Mouse (Mus musculus) cortical plate, adult 2 months (tissue): ENCODE data around the gene Ogt.

Experiments used
- CTCF ChIP-seq: fragments of 200-500 bp; IDR thresholded peaks from 2 replicates; pipeline ENCODE4 v1.5.1; 2011; ENCODE audit warnings: mild to moderate bottlenecking, control low read depth, low read length; ENCODE audit not compliant: insufficient read depth; ENCODE audit errors: extremely low read depth
- POLR2A ChIP-seq: fragments of 200-500 bp; IDR thresholded peaks from 2 replicates; pipeline ENCODE4 v1.6.1; 2011; ENCODE audit warnings: mild to moderate bottlenecking, low read length, control low read depth; ENCODE audit not compliant: insufficient read depth; ENCODE audit errors: extremely low read depth

DNA sequence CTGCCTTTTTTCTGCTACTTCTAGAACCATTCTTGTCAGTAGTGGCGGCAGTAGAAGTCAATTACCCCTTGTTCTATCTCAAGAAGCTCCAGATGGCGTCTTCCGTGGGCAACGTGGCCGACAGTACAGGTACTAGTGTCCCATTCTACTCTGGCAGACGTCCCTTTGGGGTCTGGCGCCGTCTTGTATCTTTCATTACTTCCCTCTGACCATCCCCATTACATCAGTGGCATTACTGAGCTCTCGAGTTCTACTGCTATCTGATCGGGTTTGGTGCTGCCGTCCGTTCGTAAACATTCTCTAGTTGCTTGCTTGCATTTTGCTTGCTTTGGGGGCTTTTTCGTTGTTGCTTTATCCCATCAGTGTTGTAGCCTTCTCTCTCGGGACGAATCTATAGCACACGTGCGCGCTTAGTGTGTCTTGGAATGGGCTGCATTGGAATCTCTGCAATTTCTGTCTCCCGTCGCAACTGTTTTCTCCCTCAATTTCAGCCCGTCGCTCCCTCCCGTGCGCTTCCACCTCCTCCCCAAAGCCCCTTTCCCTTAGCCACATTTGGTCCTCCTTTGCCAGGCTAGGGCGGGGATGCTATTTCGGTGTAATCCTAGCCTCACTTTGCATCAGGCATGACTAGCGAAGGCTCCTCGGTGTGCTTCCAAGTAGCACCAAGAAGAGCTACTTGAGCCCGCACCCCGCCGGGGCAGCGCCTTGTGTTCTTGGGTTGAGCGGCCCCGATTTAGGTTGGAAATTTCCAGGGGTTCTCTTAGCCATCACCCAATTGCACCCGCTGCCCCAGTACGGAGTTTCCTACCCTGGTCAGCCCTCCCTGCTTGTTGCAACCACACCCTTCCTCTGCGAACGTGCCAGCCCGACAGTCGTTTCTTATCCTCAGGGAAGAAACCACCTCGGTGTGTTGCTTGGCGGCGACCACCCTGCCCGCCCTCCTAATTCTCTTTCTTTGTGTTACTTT is 617 bp downstream of the Ogt start:
- TF ChIP-seq POLR2A (no peak), CTCF (no peak)
